Mouse (Mus musculus): Measurements from ENCODE around the gene Chd5.

Gene Chd5

GRCm38 (mm10) chr4:152359700-152360099, 21.2 kb downstream of the Chd5 start:
- DNase-seq = no peak

- no peak for DNase-seq
These were observed 22.4 kb downstream of the Chd5 start for GRCm38 (mm10) chr4:152360855-152361254.

- DNase-seq = no peak
These were observed 23.7 kb downstream of the Chd5 start for GRCm38 (mm10) chr4:152362180-152362579.

GRCm38 (mm10) chr4:152365228-152365627, 26.8 kb downstream of the Chd5 start:
- no peak for DNase-seq

GRCm38 (mm10) chr4:152382528-152383252, 44.2 kb downstream of the Chd5 start:
- no peak for DNase-seq

GRCm38 (mm10) chr4:152385644-152386043, 47.2 kb downstream of the Chd5 start:
- no peak for DNase-seq

- DNase-seq = peak; percentile 57
These were observed 53.7 kb downstream of the Chd5 start for GRCm38 (mm10) chr4:152392192-152392591.

GRCm38 (mm10) chr4:152392627-152393026, 54.2 kb downstream of the Chd5 start:
- DNase-seq = no peak

GRCm38 (mm10) chr4:152398926-152399325, 60.5 kb downstream of the Chd5 start:
- DNase-seq = no peak

- DNase-seq = no peak
These were observed 66.7 kb downstream of the Chd5 start for GRCm38 (mm10) chr4:152405143-152405542.

- no peak for DNase-seq
These were observed 67.3 kb downstream of the Chd5 start for GRCm38 (mm10) chr4:152405671-152406201.

- DNase-seq = no peak
These were observed 68.1 kb downstream of the Chd5 start for GRCm38 (mm10) chr4:152406531-152406930.

- no peak for DNase-seq
These were observed 72.5 kb downstream of the Chd5 start for GRCm38 (mm10) chr4:152410961-152411360.

- no peak for DNase-seq
These were observed 74.2 kb downstream of the Chd5 start for GRCm38 (mm10) chr4:152412524-152413080.

GRCm38 (mm10) chr4:152418229-152419060, 80.0 kb downstream of the Chd5 start:
- no peak for DNase-seq

- DNase-seq = no peak
These were observed 85.1 kb downstream of the Chd5 start for GRCm38 (mm10) chr4:152423576-152423975.

GRCm38 (mm10) chr4:152424341-152424740, 85.9 kb downstream of the Chd5 start:
- DNase-seq = no peak

- no peak for DNase-seq
These were observed 86.5 kb downstream of the Chd5 start for GRCm38 (mm10) chr4:152424922-152425321.

- no peak for DNase-seq
These were observed 89.8 kb downstream of the Chd5 start for GRCm38 (mm10) chr4:152428259-152428658.

- peak; percentile 50 for DNase-seq
These were observed 93.9 kb downstream of the Chd5 start for GRCm38 (mm10) chr4:152432308-152432707.

GRCm38 (mm10) chr4:152434836-152435235, 96.4 kb downstream of the Chd5 start:
- peak; percentile 89 for DNase-seq

- peak; percentile 69 for DNase-seq
These were observed 96.8 kb downstream of the Chd5 start for GRCm38 (mm10) chr4:152435255-152435654.

Data from right cerebral cortex, postnatal 25 days (tissue).